Mouse (Mus musculus) hindbrain, embryonic 14.5 days (tissue): ENCODE results near the gene Hnrnph1. TPM values are rescaled to one million over a fixed set of nuclear protein-coding genes. Genes with fewer than 3 reads are reported as not detected.

ENCODE experiments used
- ATAC-seq: fragments of 200-750 bp; cut with Nextera tagmentation; 2 replicates; pipeline ENCODE4 v1.8.0; 2017; ENCODE audit warnings: moderate number of reproducible peaks, mild to moderate bottlenecking, moderate TSS enrichment, moderate library complexity; ENCODE audit not compliant: low FRiP score
- DNase-seq: peaks from one replicate; pipeline ENCODE4 v3.0.0-alpha.2; 2015; ENCODE audit warnings: low spot score
- H3K27ac ChIP-seq: fragments of 300-500 bp; sonication (generic); 2 replicates; pipeline ENCODE4 v1.5.1; 2014; ENCODE audit warnings: mild to moderate bottlenecking, moderate library complexity
- H3K27me3 ChIP-seq: fragments of 300-500 bp; sonication (generic); 2 replicates; pipeline ENCODE4 v1.6.1; 2014; ENCODE audit warnings: mild to moderate bottlenecking, low read length, mixed read lengths; ENCODE audit not compliant: control insufficient read depth, insufficient read depth
- H3K36me3 ChIP-seq: fragments of 300-500 bp; sonication (generic); replicated peaks from 2 replicates; pipeline ENCODE4 v1.6.1; 2014; ENCODE audit not compliant: control insufficient read depth, insufficient read depth
- H3K4me1 ChIP-seq: fragments of 300-500 bp; sonication (generic); replicated peaks from 2 replicates; pipeline ENCODE4 v1.6.1; 2014; ENCODE audit warnings: antibody characterized with exemption, low read length, mixed read lengths; ENCODE audit not compliant: control insufficient read depth, insufficient read depth
- H3K4me2 ChIP-seq: fragments of 300-500 bp; sonication (generic); replicated peaks from 2 replicates; pipeline ENCODE4 v1.6.1; 2014; ENCODE audit warnings: mild to moderate bottlenecking, moderate library complexity
- H3K4me3 ChIP-seq: fragments of 300-500 bp; sonication (generic); replicated peaks from 2 replicates; pipeline ENCODE4 v1.5.1; 2014; ENCODE audit warnings: mild to moderate bottlenecking, low read length
- H3K9ac ChIP-seq: fragments of 300-500 bp; sonication (generic); 2 replicates; pipeline ENCODE4 v1.6.1; 2014
- H3K9me3 ChIP-seq: fragments of 300-500 bp; sonication (generic); 2 replicates; pipeline ENCODE4 v1.6.1; 2016; ENCODE audit warnings: low read length; ENCODE audit not compliant: control insufficient read depth
- WGBS: fragments of 180-500 bp; shearing (Covaris S2); extraction: QIAGEN DNeasy Blood & Tissue Kit; methylation state at CpG from one replicate; pipeline ENCODE4 v1.1.7; 2014; 5-methylcytosine and 5-hydroxymethylcytosine counted together
- polyA plus RNA-seq: library from polyadenylated mRNA; unstranded; fragments of >200 nt; fragmentation: Nextera tagmentation; extraction: Ambion mirVana; gene quantifications from 2 replicates; pipeline ENCODE4 v1.2.1, GENCODE M21; 2014

Gene Hnrnph1
- polyA plus RNA-seq, 1 experiment from 2014 or later = 429 TPM

GRCm38 (mm10) chr11:50370969-50371368, 5.8 kb upstream of the Hnrnph1 start:
- Histone ChIP-seq H3K4me2 (peak overlapping the region; percentile 72), H3K4me3 (no peak overlapping the region), H3K36me3 (no peaks in the 10 kb centered on the region), H3K4me1 (0 out of 2 replicates have a peak, but pooled peaks cover 13% of the 10 kb centered on the region), H3K27ac (peak overlapping the region; percentile 94), H3K9ac (peak overlapping the region; percentile 77; the same call in 1 of the 2 replicates), H3K9me3 (no peaks in the 10 kb centered on the region), H3K27me3 (no peaks in the 10 kb centered on the region)
- DNase-seq = peak; percentile 39
- peak; percentile 59; the same call in 1 of the 2 replicates for ATAC-seq
- 51% methylated on average over 4 of the region's 4 CpGs for WGBS

DNA sequence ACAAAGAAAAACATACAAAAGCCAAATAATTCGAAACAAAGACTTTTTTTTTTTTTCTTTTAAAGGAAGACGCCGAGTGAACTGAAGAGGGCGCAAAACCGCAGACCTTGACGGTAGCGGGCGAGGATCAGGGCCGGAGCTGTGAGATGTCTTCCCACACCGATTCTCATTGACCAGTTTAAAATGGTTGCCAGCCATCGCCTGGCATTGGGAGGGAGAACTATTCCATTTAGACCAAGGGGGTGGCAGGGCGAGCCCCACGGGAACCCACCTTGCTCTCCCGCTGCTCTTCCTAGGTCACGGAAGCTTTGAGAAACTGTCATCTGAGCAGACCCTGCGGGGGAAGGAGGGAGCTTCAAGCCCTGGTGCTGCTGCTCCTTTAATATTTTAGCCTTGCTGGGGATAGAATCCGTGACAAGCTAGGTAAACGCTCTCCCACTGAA, 5.4 kb upstream of the Hnrnph1 start:
- H3K9ac ChIP-seq = peak overlapping the region; percentile 77
- H3K27ac ChIP-seq = peak overlapping the region; percentile 94
- WGBS = 2% methylated on average over 18 of the region's 18 CpGs
- H3K4me3 ChIP-seq = peak overlapping the region; percentile 32
- H3K27me3 ChIP-seq = no peaks in the 10 kb centered on the region
- peaks cover 18% of the 10 kb centered on the region; the same call in 1 of the 2 replicates for H3K4me1 ChIP-seq
- H3K4me2 ChIP-seq = peak overlapping the region; percentile 72
- no peaks in the 10 kb centered on the region for H3K9me3 ChIP-seq
- ATAC-seq (peak; percentile 69), DNase-seq (peak; percentile 77)
- no peaks in the 10 kb centered on the region for H3K36me3 ChIP-seq

- H3K27ac ChIP-seq = peak overlapping the region; percentile 94
- ATAC-seq (no peak), DNase-seq (no peak)
- H3K9ac ChIP-seq = peak overlapping the region; percentile 77
- H3K36me3 ChIP-seq = no peaks in the 10 kb centered on the region
- H3K27me3 ChIP-seq = no peaks in the 10 kb centered on the region
- H3K4me1 ChIP-seq = peaks cover 20% of the 10 kb centered on the region; the same call in 1 of the 2 replicates
- peak overlapping the region; percentile 72 for H3K4me2 ChIP-seq
- no peaks in the 10 kb centered on the region for H3K9me3 ChIP-seq
- H3K4me3 ChIP-seq = peak overlapping the region; percentile 32
- WGBS = 97% methylated on average over 1 of the region's 1 CpGs
Observed at GRCm38 (mm10) chr11:50371911-50372310, 4.9 kb upstream of the Hnrnph1 start.

DNA sequence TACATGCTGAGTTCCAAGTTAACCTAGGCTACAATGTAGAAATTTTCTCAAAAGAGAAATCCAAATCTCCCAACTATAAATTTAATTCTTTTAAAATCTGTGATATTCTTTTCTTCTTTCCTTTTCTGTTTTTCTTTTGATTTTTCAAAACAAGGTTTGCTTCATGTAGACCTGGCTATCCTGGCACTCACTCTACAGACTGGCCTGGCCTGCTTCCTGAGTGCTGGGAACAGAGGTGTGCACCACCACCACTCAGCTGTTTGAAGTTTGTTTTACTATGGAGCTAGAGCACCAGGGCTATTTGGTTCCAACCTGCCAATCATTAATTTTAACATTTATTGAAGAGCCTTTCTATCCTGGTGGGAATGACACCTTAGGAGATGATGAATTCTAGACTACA, 3.7 kb upstream of the Hnrnph1 start:
- no peak for ATAC-seq
- Histone ChIP-seq H3K9me3 (no peaks in the 10 kb centered on the region), H3K4me1 (peaks cover 20% of the 10 kb centered on the region; the same call in 1 of the 2 replicates), H3K27me3 (no peaks in the 10 kb centered on the region), H3K36me3 (no peaks in the 10 kb centered on the region), H3K4me2 (no peak overlapping the region), H3K27ac (no peak overlapping the region), H3K9ac (no peak overlapping the region), H3K4me3 (no peak overlapping the region)
- no peak for DNase-seq

GRCm38 (mm10) chr11:50373621-50374020, 3.2 kb upstream of the Hnrnph1 start:
- WGBS = 88% methylated on average over 1 of the region's 1 CpGs
- H3K27me3 ChIP-seq = no peaks in the 10 kb centered on the region
- peaks cover 20% of the 10 kb centered on the region; the same call in 1 of the 2 replicates for H3K4me1 ChIP-seq
- H3K9ac ChIP-seq = no peak overlapping the region
- no peaks in the 10 kb centered on the region for H3K9me3 ChIP-seq
- H3K36me3 ChIP-seq = 0 out of 2 replicates have a peak, but pooled peaks cover 1% of the 10 kb centered on the region
- no peak for DNase-seq
- no peak overlapping the region for H3K4me3 ChIP-seq
- H3K4me2 ChIP-seq = no peak overlapping the region
- no peak overlapping the region for H3K27ac ChIP-seq
- no peak for ATAC-seq

DNA sequence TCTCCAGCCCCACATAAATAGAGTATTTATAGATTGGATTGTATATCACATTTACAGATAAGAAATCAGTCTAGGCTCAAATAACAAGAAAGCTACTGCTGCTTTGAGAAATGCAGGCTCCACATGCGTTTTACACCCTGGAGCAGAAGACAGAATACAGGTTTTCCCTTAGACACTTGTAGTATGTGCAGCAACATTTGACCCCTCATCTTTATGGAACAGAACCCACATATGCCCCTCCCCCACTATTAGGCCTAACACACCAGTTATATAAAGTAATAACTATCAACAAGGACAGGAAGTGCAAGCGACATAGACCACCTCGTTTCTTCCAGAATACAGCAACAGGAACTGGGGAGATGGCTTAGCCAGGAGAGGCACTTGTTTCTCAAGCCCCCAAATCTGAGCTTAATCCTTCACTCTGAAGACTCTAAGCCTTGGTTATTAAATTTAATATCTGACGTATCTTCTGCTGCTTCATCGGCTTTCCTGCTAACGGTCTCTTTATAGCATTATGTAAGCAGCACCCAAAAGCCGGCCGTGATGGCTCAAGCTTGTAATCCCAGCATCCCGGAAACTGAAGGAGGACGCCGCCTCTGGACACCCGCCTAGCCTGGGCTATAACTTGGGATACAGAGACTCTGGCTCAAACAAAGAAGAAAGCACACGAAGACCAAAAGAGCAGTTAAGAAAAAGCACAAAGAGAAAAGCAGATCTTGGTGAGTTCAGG, 2.3 kb upstream of the Hnrnph1 start:
- H3K4me2 ChIP-seq = no peak overlapping the region
- no peaks in the 10 kb centered on the region for H3K9me3 ChIP-seq
- H3K4me3 ChIP-seq = no peak overlapping the region
- H3K36me3 ChIP-seq = peaks cover 9% of the 10 kb centered on the region
- no peak for ATAC-seq
- H3K9ac ChIP-seq = no peak overlapping the region
- H3K4me1 ChIP-seq = peaks cover 26% of the 10 kb centered on the region
- 86% methylated on average over 13 of the region's 13 CpGs for WGBS
- DNase-seq = no peak
- no peaks in the 10 kb centered on the region for H3K27me3 ChIP-seq
- no peak overlapping the region for H3K27ac ChIP-seq

DNA sequence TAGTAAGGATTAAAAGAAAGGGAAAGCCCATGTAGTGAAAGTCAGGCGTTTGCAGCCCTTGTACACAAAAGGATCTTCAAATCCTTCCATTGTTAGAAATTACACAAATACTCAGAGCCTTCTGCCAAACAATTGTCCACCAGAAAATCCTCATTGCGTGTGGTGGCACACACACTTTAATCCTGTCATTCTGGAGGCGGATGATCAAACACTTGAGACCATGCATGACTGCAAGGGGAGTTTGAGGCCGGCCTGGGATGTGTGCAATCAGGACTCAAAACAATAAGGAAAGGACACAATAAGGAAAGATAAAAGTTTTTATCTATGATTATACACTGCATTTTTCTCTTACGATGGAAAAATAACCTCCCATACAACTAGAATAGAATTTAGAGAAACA, 1.4 kb upstream of the Hnrnph1 start:
- no peak for DNase-seq
- no peak overlapping the region for H3K27ac ChIP-seq
- H3K9ac ChIP-seq = no peak overlapping the region
- H3K27me3 ChIP-seq = no peaks in the 10 kb centered on the region
- ATAC-seq = no peak
- peaks cover 18% of the 10 kb centered on the region for H3K36me3 ChIP-seq
- H3K9me3 ChIP-seq = no peaks in the 10 kb centered on the region
- H3K4me2 ChIP-seq = no peak overlapping the region
- H3K4me3 ChIP-seq = no peak overlapping the region
- 73% methylated on average over 5 of the region's 5 CpGs for WGBS
- peaks cover 35% of the 10 kb centered on the region for H3K4me1 ChIP-seq

DNA sequence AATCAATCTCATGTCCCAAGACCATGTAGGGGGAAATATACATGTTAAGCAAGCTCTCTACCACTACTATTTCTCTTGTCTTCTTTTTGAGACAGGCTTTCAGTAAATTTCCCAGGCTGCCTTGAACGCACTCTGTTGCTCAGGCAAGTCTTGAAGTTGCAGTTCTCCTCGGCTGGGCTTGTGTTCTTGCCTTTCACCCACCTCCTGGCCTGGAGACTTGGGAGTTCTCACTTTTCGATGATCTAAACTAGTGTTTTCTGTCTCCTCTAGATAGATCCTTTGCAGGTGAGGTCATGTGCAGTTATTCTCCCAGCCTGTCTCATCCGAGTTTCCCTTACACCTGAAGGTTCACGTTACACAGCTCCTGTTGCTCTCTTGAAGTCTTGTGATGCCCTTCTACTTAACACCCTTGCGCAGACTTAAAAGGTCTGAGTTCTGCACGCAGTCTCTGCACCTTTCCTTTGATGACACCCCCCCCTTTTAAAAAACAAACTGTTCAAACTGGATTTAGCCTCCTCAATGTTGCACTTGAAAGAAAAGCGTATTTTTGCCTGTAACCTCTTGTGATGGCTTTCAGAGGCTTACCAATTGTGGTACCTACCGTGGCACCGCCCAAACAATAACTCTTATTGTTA, 517 bp upstream of the Hnrnph1 start:
- H3K4me1 ChIP-seq = peaks cover 28% of the 10 kb centered on the region
- peak overlapping the region; percentile 85 for H3K9ac ChIP-seq
- no peak for ATAC-seq
- H3K36me3 ChIP-seq = peaks cover 19% of the 10 kb centered on the region
- H3K9me3 ChIP-seq = no peaks in the 10 kb centered on the region
- DNase-seq = no peak
- 31% methylated on average over 10 of the region's 10 CpGs for WGBS
- peak overlapping the region; percentile 77 for H3K4me2 ChIP-seq
- peak overlapping the region; percentile 84 for H3K4me3 ChIP-seq
- H3K27me3 ChIP-seq = no peaks in the 10 kb centered on the region
- peak overlapping the region; percentile 96 for H3K27ac ChIP-seq

- Histone ChIP-seq H3K27me3 (no peaks in the 10 kb centered on the region), H3K9ac (peak overlapping the region; percentile 90), H3K9me3 (no peaks in the 10 kb centered on the region), H3K27ac (peak overlapping the region; percentile 96), H3K4me3 (peak overlapping the region; percentile 84), H3K4me1 (peaks cover 28% of the 10 kb centered on the region), H3K36me3 (peaks cover 35% of the 10 kb centered on the region), H3K4me2 (peak overlapping the region; percentile 99)
- ATAC-seq = peak; percentile 79
- DNase-seq = peak; percentile 82
- WGBS = under 1% methylated on average over 71 of the region's 71 CpGs
Observed at GRCm38 (mm10) chr11:50377892-50378684, 1.3 kb downstream of the Hnrnph1 start.
